Mouse (Mus musculus) hindbrain, postnatal 0 days (tissue): Measurements from ENCODE around the gene Mvb12b. TPM values are rescaled to one million over a fixed set of nuclear protein-coding genes. Genes with fewer than 3 reads are reported as not detected.

Experiments used
- ATAC-seq: fragments of 200-750 bp; cut with Nextera tagmentation; 2 replicates; pipeline ENCODE4 v1.8.0; 2017; ENCODE audit warnings: mild to moderate bottlenecking, moderate TSS enrichment, moderate library complexity
- DNase-seq: peaks from one replicate; pipeline ENCODE4 v3.0.0-alpha.2; 2015; ENCODE audit warnings: low spot score
- H3K27ac ChIP-seq: fragments of 300-500 bp; sonication (generic); 2 replicates; pipeline ENCODE4 v1.5.1; 2014; ENCODE audit warnings: mild to moderate bottlenecking
- H3K27me3 ChIP-seq: fragments of 300-500 bp; sonication (generic); 2 replicates; pipeline ENCODE4 v1.6.1; 2014; ENCODE audit warnings: low read length, mixed read lengths; ENCODE audit not compliant: insufficient read depth
- H3K36me3 ChIP-seq: fragments of 300-500 bp; sonication (generic); 2 replicates; pipeline ENCODE4 v1.6.1; 2014; ENCODE audit warnings: low read length, mixed read lengths; ENCODE audit not compliant: insufficient read depth
- H3K4me1 ChIP-seq: fragments of 300-500 bp; sonication (generic); 2 replicates; pipeline ENCODE4 v1.6.1; 2014; ENCODE audit warnings: antibody characterized with exemption, low read length, mixed read lengths; ENCODE audit not compliant: insufficient read depth
- H3K4me2 ChIP-seq: fragments of 300-500 bp; sonication (generic); 2 replicates; pipeline ENCODE4 v1.6.1; 2014; ENCODE audit warnings: low read depth, mild to moderate bottlenecking, low read length, moderate library complexity, mixed read lengths
- H3K4me3 ChIP-seq: fragments of 300-500 bp; sonication (generic); 2 replicates; pipeline ENCODE4 v1.5.1; 2014; ENCODE audit warnings: low read length
- H3K9ac ChIP-seq: fragments of 300-500 bp; sonication (generic); replicated peaks from 2 replicates; pipeline ENCODE4 v1.6.1; 2014; ENCODE audit warnings: mild to moderate bottlenecking, low read length, moderate library complexity, mixed read lengths
- H3K9me3 ChIP-seq: fragments of 300-500 bp; sonication (generic); 2 replicates; pipeline ENCODE4 v1.6.1; 2016; ENCODE audit warnings: low read length, mixed read lengths
- CTCF ChIP-seq: IDR thresholded peaks from 2 replicates; pipeline ENCODE4 v1.5.1; 2016; ENCODE audit warnings: antibody characterized with exemption, control low read depth, low read depth
- WGBS: fragments of 180-500 bp; shearing (Covaris S2); extraction: QIAGEN DNeasy Blood & Tissue Kit; methylation state at CpG from one replicate; pipeline ENCODE4 v1.1.7; 2014; 5-methylcytosine and 5-hydroxymethylcytosine counted together
- polyA plus RNA-seq: library from polyadenylated mRNA; unstranded; fragments of >200 nt; fragmentation: Nextera tagmentation; extraction: Ambion mirVana; gene quantifications from 2 replicates; pipeline ENCODE4 v1.2.1, GENCODE M21; 2015
- total RNA-seq: library from RNA; depleted of rRNA; stranded (reverse); fragments of >200 nt; gene quantifications from 2 replicates; pipeline ENCODE4 v1.2.3, GENCODE M21; 2014

The Mvb12b gene
- total and polyA plus RNA-seq, 2 experiments from 2014 or later: 64.1 to 134 TPM

GRCm38 (mm10) chr2:33770526-33771130, 117.1 kb downstream of the Mvb12b start:
- Histone ChIP-seq H3K9me3 (no peaks in the 10 kb centered on the region), H3K4me1 (peaks cover 11% of the 10 kb centered on the region; the same call in 1 of the 2 replicates), H3K4me2 (no peak overlapping the region), H3K27ac (no peak overlapping the region), H3K9ac (no peak overlapping the region), H3K36me3 (0 out of 2 replicates have a peak, but pooled peaks cover 3% of the 10 kb centered on the region), H3K4me3 (no peak overlapping the region), H3K27me3 (no peaks in the 10 kb centered on the region)
- WGBS: 80% methylated on average over 4 of the region's 4 CpGs
- no peak for ATAC-seq
- no peak for TF ChIP-seq CTCF
- no peak for DNase-seq

DNA sequence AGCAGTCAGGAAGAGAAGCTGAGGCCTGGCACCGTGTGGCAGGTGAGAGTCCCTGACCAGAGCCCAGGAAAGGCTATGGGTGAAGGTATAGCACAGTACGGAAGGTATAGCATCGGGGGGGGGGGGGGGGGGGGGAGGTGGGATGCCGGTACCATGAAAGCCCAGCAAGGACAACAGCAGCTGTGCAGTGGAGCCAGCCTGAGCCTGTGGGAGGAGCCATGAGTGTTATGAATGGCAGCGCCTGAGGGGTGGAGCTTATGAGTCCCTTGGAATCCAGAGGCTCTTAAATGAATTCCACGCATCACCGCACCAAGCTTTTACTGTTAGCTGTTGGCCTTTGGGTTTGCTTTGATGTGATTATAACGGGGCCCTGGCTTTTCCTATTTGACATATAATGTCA, 123.3 kb downstream of the Mvb12b start:
- Histone ChIP-seq H3K4me2 (no peak overlapping the region), H3K9ac (no peak overlapping the region), H3K4me1 (peaks cover 16% of the 10 kb centered on the region; the same call in 1 of the 2 replicates), H3K27ac (no peak overlapping the region), H3K4me3 (no peak overlapping the region), H3K36me3 (no peaks in the 10 kb centered on the region), H3K27me3 (no peaks in the 10 kb centered on the region), H3K9me3 (no peaks in the 10 kb centered on the region)
- ATAC-seq: no peak
- WGBS: 56% methylated on average over 7 of the region's 8 CpGs
- no peak for TF ChIP-seq CTCF
- no peak for DNase-seq

- Histone ChIP-seq H3K9me3 (no peaks in the 10 kb centered on the region), H3K36me3 (no peaks in the 10 kb centered on the region), H3K4me2 (no peak overlapping the region), H3K4me3 (no peak overlapping the region), H3K27me3 (no peaks in the 10 kb centered on the region), H3K4me1 (peaks cover 19% of the 10 kb centered on the region; the same call in 1 of the 2 replicates), H3K9ac (no peak overlapping the region), H3K27ac (no peak overlapping the region)
- DNase-seq (no peak), ATAC-seq (no peak)
- 60% methylated on average over 6 of the region's 6 CpGs for WGBS
- TF ChIP-seq CTCF: no peak
Measured at GRCm38 (mm10) chr2:33762210-33762609, 125.5 kb downstream of the Mvb12b start.

DNA sequence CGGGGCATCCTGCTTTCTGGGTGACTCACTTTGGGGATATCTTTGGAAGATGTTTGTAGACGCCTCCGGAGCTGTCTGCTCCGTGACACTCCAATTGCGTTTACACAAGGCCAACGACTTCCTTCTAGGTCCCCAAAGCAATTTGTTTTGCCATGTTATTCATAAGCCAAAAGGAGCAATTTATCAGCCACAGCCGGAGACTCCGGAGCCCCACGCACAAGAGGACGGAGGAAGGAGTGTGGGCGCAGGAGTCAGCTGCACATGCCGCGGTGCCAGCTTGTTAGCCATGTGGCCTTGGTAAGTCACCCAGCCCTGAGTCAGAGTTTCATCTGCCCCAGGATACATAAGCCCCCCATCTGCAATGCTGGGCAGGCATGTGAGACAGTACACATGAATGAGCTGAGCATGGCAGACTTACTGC, 127.2 kb downstream of the Mvb12b start:
- 40% methylated on average over 13 of the region's 13 CpGs for WGBS
- no peak overlapping the region for H3K4me2 ChIP-seq
- no peak for TF ChIP-seq CTCF
- DNase-seq (peak; percentile 53), ATAC-seq (peak; percentile 41; the same call in 1 of the 2 replicates)
- H3K27me3 ChIP-seq: no peaks in the 10 kb centered on the region
- no peak overlapping the region for H3K4me3 ChIP-seq
- H3K36me3 ChIP-seq: no peaks in the 10 kb centered on the region
- no peak overlapping the region for H3K9ac ChIP-seq
- H3K9me3 ChIP-seq: no peaks in the 10 kb centered on the region
- no peak overlapping the region; the same call in 1 of the 2 replicates for H3K27ac ChIP-seq
- peaks cover 25% of the 10 kb centered on the region; the same call in 1 of the 2 replicates for H3K4me1 ChIP-seq

DNA sequence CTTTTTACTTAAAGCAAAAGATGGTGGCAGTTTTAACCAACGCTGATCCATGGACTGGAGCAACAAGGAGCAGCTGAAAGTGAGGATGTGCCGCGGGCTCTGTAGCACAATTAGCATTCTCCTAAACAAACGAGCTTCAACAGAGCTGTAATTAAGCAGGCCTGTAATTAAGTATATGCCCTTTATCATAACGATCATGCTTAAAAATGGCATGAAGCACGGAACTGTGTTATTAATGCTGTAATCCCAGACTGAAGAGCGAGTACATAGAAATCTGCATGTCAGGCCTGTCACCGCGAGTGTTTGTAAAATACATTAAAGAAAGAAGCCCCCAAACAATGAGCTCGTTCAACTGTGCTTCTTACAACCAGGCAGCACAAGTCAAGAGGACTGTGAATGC, 128.3 kb downstream of the Mvb12b start:
- H3K27ac ChIP-seq: no peak overlapping the region
- no peak for TF ChIP-seq CTCF
- H3K4me1 ChIP-seq: peaks cover 36% of the 10 kb centered on the region
- H3K4me2 ChIP-seq: no peak overlapping the region
- DNase-seq (no peak), ATAC-seq (no peak)
- WGBS: 35% methylated on average over 10 of the region's 10 CpGs
- H3K36me3 ChIP-seq: no peaks in the 10 kb centered on the region
- H3K9ac ChIP-seq: no peak overlapping the region
- H3K27me3 ChIP-seq: no peaks in the 10 kb centered on the region
- H3K9me3 ChIP-seq: no peaks in the 10 kb centered on the region
- H3K4me3 ChIP-seq: no peak overlapping the region

GRCm38 (mm10) chr2:33755633-33756020, 132.1 kb downstream of the Mvb12b start:
- no peaks in the 10 kb centered on the region for H3K27me3 ChIP-seq
- ATAC-seq (0 out of 2 replicates have a peak, but pooled peaks have one; percentile 1), DNase-seq (no peak)
- H3K9me3 ChIP-seq: no peaks in the 10 kb centered on the region
- H3K4me2 ChIP-seq: no peak overlapping the region
- no peak overlapping the region for H3K9ac ChIP-seq
- no peaks in the 10 kb centered on the region for H3K36me3 ChIP-seq
- H3K27ac ChIP-seq: peak overlapping the region; percentile 21; the same call in 1 of the 2 replicates
- 47% methylated on average over 6 of the region's 6 CpGs for WGBS
- H3K4me1 ChIP-seq: peaks cover 45% of the 10 kb centered on the region
- peak; percentile 1; the same call in 1 of the 2 replicates for TF ChIP-seq CTCF
- no peak overlapping the region for H3K4me3 ChIP-seq
